Mouse (Mus musculus) macrophage (primary cell): ENCODE measurements around the gene Slc25a48. TPM values are rescaled to one million over a fixed set of nuclear protein-coding genes. Genes with fewer than 3 reads are reported as not detected.

Experiments
- H3K27ac ChIP-seq: fragments of 350-480 bp; formaldehyde crosslinking; 2 replicates; pipeline ENCODE4 v1.9.0; 2021
- H3K36me3 ChIP-seq: fragments of 350-480 bp; formaldehyde crosslinking; 2 replicates; pipeline ENCODE4 v1.9.0; 2021; ENCODE audit errors: inconsistent target
- H3K4me3 ChIP-seq: fragments of 350-480 bp; formaldehyde crosslinking; 2 replicates; pipeline ENCODE4 v1.9.0; 2021; ENCODE audit errors: inconsistent target
- H3K79me2 ChIP-seq: fragments of 350-480 bp; formaldehyde crosslinking; 2 replicates; pipeline ENCODE4 v1.9.0; 2021; ENCODE audit errors: inconsistent target
- WGBS: methylation state at CpG from one replicate; pipeline ENCODE4 v1.1.7; 2026; ENCODE audit warnings: inconsistent platforms; ENCODE audit not compliant: missing documents; 5-methylcytosine and 5-hydroxymethylcytosine counted together
- polyA plus RNA-seq: library from polyadenylated mRNA; stranded (reverse); fragments of 250-400 nt; gene quantifications from 3 replicates; pipeline ENCODE4 v1.2.4, GENCODE M21; 2018; ENCODE audit warnings: inconsistent platforms

Slc25a48 gene
- polyA plus RNA-seq, 1 experiment from 2014 or later, result not detected

- WGBS, result 96% methylated on average over 2 of the region's 2 CpGs
Observed at GRCm38 (mm10) chr13:56509796-56510195, 71.6 kb downstream of the Slc25a48 start.

GRCm38 (mm10) chr13:56513595-56513994, 75.4 kb downstream of the Slc25a48 start:
- H3K36me3 ChIP-seq, result no peaks in the 10 kb centered on the region
- no peak overlapping the region for H3K27ac ChIP-seq
- H3K79me2 ChIP-seq, result no peaks in the 10 kb centered on the region
- no peak overlapping the region for H3K4me3 ChIP-seq

More at GRCm38 (mm10) chr13:56509796-56510195, 71.6 kb downstream of the Slc25a48 start:
- Histone ChIP-seq H3K79me2 (no peaks in the 10 kb centered on the region), H3K36me3 (no peaks in the 10 kb centered on the region), H3K27ac (no peak overlapping the region), H3K4me3 (no peak overlapping the region)

- Histone ChIP-seq H3K79me2 (no peaks in the 10 kb centered on the region), H3K27ac (no peak overlapping the region), H3K36me3 (no peaks in the 10 kb centered on the region), H3K4me3 (no peak overlapping the region)
- 79% methylated on average over 4 of the region's 4 CpGs for WGBS
Observed at GRCm38 (mm10) chr13:56516311-56516710, 78.2 kb downstream of the Slc25a48 start.

GRCm38 (mm10) chr13:56516816-56517215, 78.7 kb downstream of the Slc25a48 start:
- Histone ChIP-seq H3K27ac (no peak overlapping the region), H3K79me2 (no peaks in the 10 kb centered on the region), H3K36me3 (no peaks in the 10 kb centered on the region), H3K4me3 (no peak overlapping the region)
- WGBS, result 43% methylated on average over 7 of the region's 7 CpGs

- Histone ChIP-seq H3K36me3 (no peaks in the 10 kb centered on the region), H3K27ac (no peak within 1 kb of the TSS), H3K4me3 (peak within 1 kb of the TSS; percentile 41), H3K79me2 (no peaks in the 10 kb centered on the region)
- 2% methylated on average over 54 of the region's 56 CpGs for WGBS
Observed at GRCm38 (mm10) chr13:56522081-56522820, 84.1 kb downstream of the Slc25a48 start, which contains the start of gene Fbxl21. Gene Fbxl21, plus strand, starts transcription at chr13:56522472.

- H3K27ac ChIP-seq, result no peak overlapping the region
- H3K79me2 ChIP-seq, result no peaks in the 10 kb centered on the region
- peak overlapping the region; percentile 41 for H3K4me3 ChIP-seq
- 11% methylated on average over 8 of the region's 8 CpGs for WGBS
- no peaks in the 10 kb centered on the region for H3K36me3 ChIP-seq
Observed at GRCm38 (mm10) chr13:56522821-56523167, 84.6 kb downstream of the Slc25a48 start.

Other genes starting within 250 kb of the Slc25a48 start
- not detected in 3 replicates for gene Neurog1, start 186.2 kb upstream of the Slc25a48 start, polyA plus RNA-seq
- 0.27 to 7.5 TPM (median 0.39 TPM) in 3 replicates for gene Cxcl14, start 141.8 kb upstream of the Slc25a48 start, polyA plus RNA-seq
- not detected in 3 replicates for gene Gm3045, start 11.8 kb upstream of the Slc25a48 start, polyA plus RNA-seq
- not detected in 3 replicates for gene Il9, start 43.9 kb downstream of the Slc25a48 start, polyA plus RNA-seq
- 0.55 to 0.82 TPM (median 0.63 TPM) in 3 replicates for gene Fbxl21, start 84.1 kb downstream of the Slc25a48 start, polyA plus RNA-seq
- not detected in 3 replicates for gene Lect2, start 110.1 kb downstream of the Slc25a48 start, polyA plus RNA-seq
- 9.3 to 47.2 TPM (median 39.5 TPM) in 3 replicates for gene Tgfbi, start 171.2 kb downstream of the Slc25a48 start, polyA plus RNA-seq